Mouse (Mus musculus) stomach, adult 2 months (tissue): Measurements from ENCODE around the gene Thumpd2. TPM values are rescaled to one million over a fixed set of nuclear protein-coding genes. Genes with fewer than 3 reads are reported as not detected.

Source experiments
- polyA plus RNA-seq: library from polyadenylated mRNA; depleted of rRNA; stranded (reverse); fragments of >200 nt; gene quantifications from 2 replicates; pipeline ENCODE4 v1.2.3, GENCODE M21; 2012; rRNA removed

Thumpd2 gene
- 0.50 and 0.73 TPM in 2 replicates for polyA plus RNA-seq

DNA sequence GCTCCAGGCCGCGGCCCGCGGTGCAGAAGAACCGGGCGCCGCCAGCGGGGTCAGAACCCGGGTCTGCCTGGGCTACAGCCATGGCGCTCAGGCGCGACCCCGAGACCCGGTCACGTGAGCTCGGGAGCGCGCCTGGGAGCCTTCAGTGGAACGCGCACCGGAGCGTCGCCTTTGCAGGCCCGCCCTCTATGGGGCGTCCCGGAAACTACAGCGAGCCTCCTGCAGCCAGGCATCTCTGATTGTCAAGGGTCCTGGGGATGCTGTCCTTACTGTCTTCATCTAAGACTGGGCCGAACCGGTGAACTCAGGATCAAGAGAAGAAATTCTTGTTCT lies at the start of gene Thumpd2:
Thumpd2 (minus strand) TSS at position 104 of the 333 bp plus-strand sequence.

Other genes starting within 250 kb of the Thumpd2 start
- gene Tmem178, start 120.5 kb downstream of the Thumpd2 start, polyA plus RNA-seq, result 0.92 and 3.5 TPM in 2 replicates